Mouse (Mus musculus) erythroblast, embryonic 14.5 days (primary cell): ENCODE results near the gene Zc3h7b.

Experiments
- GATA1 ChIP-seq: IDR thresholded peaks from 2 replicates; pipeline ENCODE4 v1.6.1; 2012; ENCODE audit warnings: low read length, inconsistent platforms, mixed read lengths
- TAL1 ChIP-seq: IDR thresholded peaks from 3 replicates; pipeline ENCODE4 v1.6.1; 2012; ENCODE audit warnings: low read length, inconsistent platforms, mixed read lengths

DNA sequence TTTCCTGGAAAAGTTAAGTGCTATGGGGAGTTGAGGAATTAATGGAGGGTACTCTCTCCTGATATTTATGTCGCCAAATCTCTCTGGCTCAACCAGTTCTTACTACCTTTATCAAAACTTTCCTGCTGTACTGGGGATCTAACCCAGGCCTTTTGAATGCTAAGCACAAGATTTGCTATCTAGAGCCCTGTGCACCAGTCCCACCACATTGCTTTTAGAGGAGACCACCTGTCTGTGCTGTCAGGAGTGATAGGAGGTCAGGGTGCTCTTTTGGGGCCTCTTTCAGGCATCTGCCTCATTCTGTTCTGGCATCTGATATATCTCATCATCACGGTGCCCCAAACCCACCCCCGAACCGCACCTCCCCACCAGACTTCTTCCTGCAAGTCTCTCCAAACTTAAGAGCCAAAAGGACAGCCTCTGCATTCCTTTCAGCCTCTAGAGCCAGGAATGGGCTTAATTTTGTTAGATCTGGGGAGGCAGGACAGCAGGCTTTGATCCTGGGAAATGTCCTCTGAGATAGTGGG lies 58.6 kb downstream of the Zc3h7b start:
- TF ChIP-seq TAL1, result no peak
- TF ChIP-seq GATA1, result no peak
